Mouse (Mus musculus): ENCODE measurements around the gene 2310033P09Rik. TPM values are rescaled to one million over a fixed set of nuclear protein-coding genes. Genes with fewer than 3 reads are reported as not detected.
A peak's percentile ranks its signal among the peaks of the same experiment; 100 is the strongest.

The 2310033P09Rik gene
- polyA plus RNA-seq, 1 experiment from 2014 or later, result 36.6 TPM

DNA sequence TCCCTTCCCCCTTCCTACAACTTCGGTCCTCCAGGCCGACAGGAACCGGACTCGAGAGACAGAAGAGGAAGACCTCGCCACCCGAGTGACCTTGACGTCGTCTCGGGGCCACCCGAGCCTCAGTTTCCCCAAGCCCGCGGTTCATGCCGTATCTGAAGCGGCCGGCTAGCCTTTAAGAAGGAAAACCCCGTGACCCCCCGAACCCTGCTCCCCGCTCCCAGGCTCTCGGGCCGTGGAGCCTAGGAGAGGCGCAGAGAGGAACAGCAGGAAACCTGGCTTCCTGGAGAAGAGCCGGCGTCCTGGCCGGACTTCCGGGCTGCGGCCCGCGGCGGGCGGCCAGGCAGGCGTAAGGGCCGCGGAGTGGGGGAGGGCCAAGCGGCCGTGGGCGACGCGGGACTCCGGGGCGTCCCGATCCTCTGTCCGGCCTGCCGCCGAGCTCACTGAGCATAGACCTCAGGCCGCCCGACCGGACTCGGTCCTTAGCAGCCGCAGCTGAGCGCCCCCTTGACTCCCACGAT, 19.5 kb downstream of the 2310033P09Rik start:
- Histone ChIP-seq H3K27me3 (ENCODE audit: control insufficient read depth, insufficient read depth, low read length) (no peaks in the 10 kb centered on the region), H3K9ac (ENCODE audit: low read length) (peak overlapping the region; percentile 98), H3K4me3 (ENCODE audit: low read depth, low read length) (peak overlapping the region; percentile 100), H3K27ac (ENCODE audit: low read depth, low read length) (peak overlapping the region; percentile 89), H3K4me2 (ENCODE audit: low read depth, low read length, severe bottlenecking) (peak overlapping the region; percentile 89), H3K36me3 (ENCODE audit: control insufficient read depth, insufficient read depth, low read length) (no peaks in the 10 kb centered on the region), H3K9me3 (ENCODE audit: control insufficient read depth, low read length) (no peaks in the 10 kb centered on the region), H3K4me1 (replicated peaks; ENCODE audit: control insufficient read depth, insufficient read depth, low read length) (peaks cover 10% of the 10 kb centered on the region)
- DNase-seq (ENCODE audit: low spot score) (no peak), ATAC-seq (replicated peaks; ENCODE audit: low FRiP score) (peak; percentile 83)
- WGBS, result under 1% methylated on average over 46 of the region's 51 CpGs

DNA sequence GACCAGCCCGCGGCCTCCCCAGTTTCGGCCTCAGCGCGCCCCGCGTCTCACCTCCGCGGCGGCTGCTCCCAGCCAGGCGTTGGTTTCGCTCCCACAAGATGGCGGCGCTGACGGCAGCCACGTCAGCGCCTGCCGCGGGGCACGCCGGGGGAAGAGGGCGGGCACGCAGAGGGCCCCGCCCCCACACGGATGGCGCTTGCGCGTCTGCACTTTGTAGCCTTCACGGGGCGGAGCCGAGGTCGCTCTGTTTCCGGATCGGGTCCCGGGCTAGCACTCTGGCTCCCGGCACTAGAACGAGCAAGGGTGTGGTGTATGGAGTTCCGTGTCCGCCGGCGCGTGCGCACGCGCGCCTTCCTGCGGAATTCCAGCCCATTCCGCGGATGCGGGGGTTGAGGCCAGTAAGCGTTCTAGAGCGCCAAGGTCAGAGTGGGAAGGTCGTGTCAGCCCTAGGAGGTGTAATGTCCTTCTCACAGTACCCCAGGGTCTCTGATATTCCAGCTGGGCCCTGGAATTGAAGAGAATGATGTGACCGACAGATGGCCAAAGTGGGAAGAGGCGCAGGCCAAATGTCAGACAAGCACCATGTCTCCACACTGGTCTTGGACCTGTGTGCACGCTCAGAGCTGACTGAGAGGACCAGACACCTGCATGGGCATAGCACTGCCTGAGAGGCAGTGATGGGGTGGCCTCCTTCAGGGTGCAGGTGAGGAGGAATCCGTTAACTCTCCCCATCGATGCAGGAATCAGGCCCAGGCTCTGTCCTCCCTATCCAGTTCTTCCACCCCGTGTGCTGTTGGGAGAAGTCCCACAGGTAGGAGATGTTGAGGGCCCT, 20.2 kb downstream of the 2310033P09Rik start, which contains the start of gene Arf1:
Gene Arf1 (minus strand): TSS at position 149 of the 832 bp plus-strand sequence.
- Histone ChIP-seq H3K9ac (ENCODE audit: low read length) (peak within 1 kb of the TSS; percentile 98), H3K9me3 (ENCODE audit: control insufficient read depth, low read length) (no peaks in the 10 kb centered on the region), H3K4me3 (ENCODE audit: low read depth, low read length) (peak within 1 kb of the TSS; percentile 100), H3K4me1 (replicated peaks; ENCODE audit: control insufficient read depth, insufficient read depth, low read length) (peaks cover 10% of the 10 kb centered on the region), H3K4me2 (ENCODE audit: low read depth, low read length, severe bottlenecking) (peak within 1 kb of the TSS; percentile 89), H3K27me3 (ENCODE audit: control insufficient read depth, insufficient read depth, low read length) (no peaks in the 10 kb centered on the region), H3K36me3 (ENCODE audit: control insufficient read depth, insufficient read depth, low read length) (no peaks in the 10 kb centered on the region), H3K27ac (ENCODE audit: low read depth, low read length) (peak within 1 kb of the TSS; percentile 89)
- DNase-seq (ENCODE audit: low spot score) (peak; percentile 97), ATAC-seq (replicated peaks; ENCODE audit: low FRiP score) (peak; percentile 95)
- 4% methylated on average over 56 of the region's 59 CpGs for WGBS

DNA sequence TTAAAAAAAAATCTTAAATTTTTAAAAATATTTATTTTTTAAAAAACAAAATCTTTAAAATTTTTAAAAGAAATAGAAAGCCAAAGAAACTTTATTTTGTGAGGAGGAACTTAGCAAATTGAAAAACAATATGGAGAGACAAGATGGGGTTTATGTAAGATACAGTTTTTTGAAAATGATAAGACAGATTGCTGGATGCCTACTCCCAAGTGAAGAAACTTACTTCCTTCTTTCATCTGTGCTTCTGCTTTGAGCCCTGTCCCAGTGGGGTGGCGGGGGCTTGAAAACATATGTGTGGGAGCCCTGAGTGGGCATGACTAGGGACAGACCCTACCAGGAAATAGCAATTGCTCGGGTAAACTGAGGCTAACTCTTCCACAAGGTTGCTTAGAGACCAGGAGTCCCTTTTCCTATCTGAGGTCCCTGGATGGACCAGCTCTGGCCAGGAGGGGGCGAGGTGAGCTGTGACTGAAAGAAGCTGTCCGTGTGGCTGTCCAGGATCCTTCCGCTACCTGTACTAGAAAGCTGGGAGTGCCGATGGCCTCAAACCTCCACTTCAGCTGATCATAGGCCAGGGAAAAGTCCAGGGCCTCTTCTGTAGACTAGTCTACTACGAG, 22.1 kb downstream of the 2310033P09Rik start:
- peaks cover 10% of the 10 kb centered on the region for H3K4me1 ChIP-seq (replicated peaks; ENCODE audit: control insufficient read depth, insufficient read depth, low read length)
- no peak for ATAC-seq (replicated peaks; ENCODE audit: low FRiP score)
- H3K27ac ChIP-seq (ENCODE audit: low read depth, low read length), result no peak overlapping the region
- WGBS, result 18% methylated on average over 7 of the region's 7 CpGs
- H3K4me2 ChIP-seq (ENCODE audit: low read depth, low read length, severe bottlenecking), result no peak overlapping the region
- H3K36me3 ChIP-seq (ENCODE audit: control insufficient read depth, insufficient read depth, low read length), result no peaks in the 10 kb centered on the region
- no peaks in the 10 kb centered on the region for H3K27me3 ChIP-seq (ENCODE audit: control insufficient read depth, insufficient read depth, low read length)
- no peak overlapping the region for H3K9ac ChIP-seq (ENCODE audit: low read length)
- H3K9me3 ChIP-seq (ENCODE audit: control insufficient read depth, low read length), result no peaks in the 10 kb centered on the region
- no peak overlapping the region for H3K4me3 ChIP-seq (ENCODE audit: low read depth, low read length)
- DNase-seq (ENCODE audit: low spot score), result peak; percentile 84

DNA sequence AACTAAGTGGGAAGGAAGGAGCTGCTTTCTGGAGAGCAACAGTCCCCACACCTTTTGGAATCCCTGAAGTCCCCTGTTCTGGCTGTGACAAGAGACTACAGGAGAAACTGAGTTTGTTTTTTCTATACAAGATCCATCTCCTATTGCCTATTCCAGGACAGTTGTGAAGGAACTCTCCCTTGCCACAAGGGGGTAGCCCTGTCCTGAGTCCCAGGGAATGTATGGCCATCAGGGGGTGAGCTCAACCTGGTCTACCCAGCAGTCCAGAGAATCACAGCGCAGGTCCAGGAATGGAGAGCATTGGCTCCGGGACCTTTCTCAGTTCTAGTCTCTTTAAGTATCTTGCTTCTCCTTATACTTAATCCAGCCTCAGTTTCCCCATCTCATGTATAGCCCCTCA, 24.7 kb downstream of the 2310033P09Rik start:
- WGBS, result 53% methylated on average over 2 of the region's 2 CpGs
- Histone ChIP-seq H3K9me3 (ENCODE audit: control insufficient read depth, low read length) (no peaks in the 10 kb centered on the region), H3K36me3 (ENCODE audit: control insufficient read depth, insufficient read depth, low read length) (no peaks in the 10 kb centered on the region), H3K4me2 (ENCODE audit: low read depth, low read length, severe bottlenecking) (no peak overlapping the region), H3K27ac (ENCODE audit: low read depth, low read length) (no peak overlapping the region), H3K9ac (ENCODE audit: low read length) (no peak overlapping the region), H3K4me1 (replicated peaks; ENCODE audit: control insufficient read depth, insufficient read depth, low read length) (0 out of 2 replicates have a peak, but pooled peaks cover 2% of the 10 kb centered on the region), H3K4me3 (ENCODE audit: low read depth, low read length) (no peak overlapping the region), H3K27me3 (ENCODE audit: control insufficient read depth, insufficient read depth, low read length) (no peaks in the 10 kb centered on the region)
- ATAC-seq (replicated peaks; ENCODE audit: low FRiP score) (no peak), DNase-seq (ENCODE audit: low spot score) (no peak)

DNA sequence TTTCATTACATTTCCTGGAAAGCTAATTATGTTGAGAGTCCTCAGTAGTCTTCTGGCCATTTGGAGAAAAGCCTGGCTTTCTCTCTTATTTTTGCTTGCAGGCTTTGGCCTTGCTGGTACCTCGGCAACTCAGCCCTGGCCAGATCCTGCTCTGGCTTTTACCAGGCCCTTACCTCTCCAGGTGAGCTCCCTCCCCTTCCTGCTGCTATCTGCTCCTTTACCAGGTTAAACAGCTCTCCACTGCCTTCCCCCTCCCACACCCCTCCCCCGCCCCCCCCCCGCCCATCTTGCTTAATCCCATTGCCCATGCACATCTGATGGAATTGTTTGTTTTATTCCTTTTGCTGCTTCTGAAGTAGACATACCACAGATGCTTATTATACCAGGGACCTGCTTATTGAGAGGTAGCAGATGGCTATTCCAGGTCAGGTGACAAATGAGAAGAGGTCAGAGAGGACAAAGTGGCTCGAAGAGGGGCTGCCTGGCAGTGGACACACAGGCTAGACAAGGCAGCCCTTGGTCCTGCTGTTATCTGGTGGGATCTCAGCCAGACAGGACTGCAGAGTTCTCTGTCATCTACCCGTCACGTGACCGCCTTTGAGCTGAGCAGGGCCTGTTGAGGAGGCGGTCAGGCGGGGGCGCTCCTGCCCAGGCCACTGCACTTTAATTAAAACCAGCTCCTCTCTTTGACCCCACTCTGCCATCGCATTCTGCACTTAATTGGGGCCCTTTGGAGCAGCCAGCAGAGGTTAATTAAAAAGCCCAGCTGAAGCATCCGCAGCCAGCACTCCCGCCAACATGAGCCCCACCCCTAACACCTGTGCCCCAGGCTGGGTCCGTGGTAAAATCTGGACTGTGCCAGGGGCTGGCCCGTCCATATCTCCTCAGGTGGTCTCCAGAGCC, 30.7 kb downstream of the 2310033P09Rik start:
- Histone ChIP-seq H3K27me3 (ENCODE audit: control insufficient read depth, insufficient read depth, low read length) (peaks cover 2% of the 10 kb centered on the region; the same call in 1 of the 2 replicates), H3K4me1 (replicated peaks; ENCODE audit: control insufficient read depth, insufficient read depth, low read length) (peaks cover 10% of the 10 kb centered on the region; the same call in 1 of the 2 replicates), H3K9ac (ENCODE audit: low read length) (no peak overlapping the region), H3K4me2 (ENCODE audit: low read depth, low read length, severe bottlenecking) (no peak overlapping the region), H3K9me3 (ENCODE audit: control insufficient read depth, low read length) (no peaks in the 10 kb centered on the region), H3K4me3 (ENCODE audit: low read depth, low read length) (no peak overlapping the region), H3K27ac (ENCODE audit: low read depth, low read length) (no peak overlapping the region), H3K36me3 (ENCODE audit: control insufficient read depth, insufficient read depth, low read length) (no peaks in the 10 kb centered on the region)
- peak; percentile 84 for ATAC-seq (replicated peaks; ENCODE audit: low FRiP score)
- DNase-seq (ENCODE audit: low spot score), result peak; percentile 86
- WGBS, result 5% methylated on average over 15 of the region's 15 CpGs

DNA sequence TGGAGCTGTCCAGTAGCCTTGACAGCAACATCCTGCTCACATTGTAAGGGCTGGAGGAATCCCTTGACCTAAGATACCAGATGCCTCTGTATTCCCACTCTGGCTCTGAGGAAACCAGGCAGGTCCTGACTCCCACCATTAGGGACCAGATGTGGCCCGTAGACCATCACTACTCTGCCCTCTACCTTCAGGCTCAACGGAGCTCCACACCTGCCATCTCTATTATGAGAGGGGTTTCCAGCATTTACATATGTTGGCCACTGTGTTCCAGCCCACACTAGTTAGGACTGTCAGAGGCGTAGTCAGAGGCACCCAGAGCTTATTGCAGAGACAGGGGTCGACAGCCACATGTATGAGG, 31.3 kb downstream of the 2310033P09Rik start:
- Histone ChIP-seq H3K4me2 (ENCODE audit: low read depth, low read length, severe bottlenecking) (no peak overlapping the region), H3K27ac (ENCODE audit: low read depth, low read length) (no peak overlapping the region), H3K36me3 (ENCODE audit: control insufficient read depth, insufficient read depth, low read length) (no peaks in the 10 kb centered on the region), H3K27me3 (ENCODE audit: control insufficient read depth, insufficient read depth, low read length) (peaks cover 2% of the 10 kb centered on the region; the same call in 1 of the 2 replicates), H3K9ac (ENCODE audit: low read length) (no peak overlapping the region), H3K9me3 (ENCODE audit: control insufficient read depth, low read length) (no peaks in the 10 kb centered on the region), H3K4me3 (ENCODE audit: low read depth, low read length) (no peak overlapping the region), H3K4me1 (replicated peaks; ENCODE audit: control insufficient read depth, insufficient read depth, low read length) (peaks cover 10% of the 10 kb centered on the region; the same call in 1 of the 2 replicates)
- DNase-seq (ENCODE audit: low spot score), result no peak
- peak; percentile 44 for ATAC-seq (replicated peaks; ENCODE audit: low FRiP score)
- 60% methylated on average over 4 of the region's 4 CpGs for WGBS

DNA sequence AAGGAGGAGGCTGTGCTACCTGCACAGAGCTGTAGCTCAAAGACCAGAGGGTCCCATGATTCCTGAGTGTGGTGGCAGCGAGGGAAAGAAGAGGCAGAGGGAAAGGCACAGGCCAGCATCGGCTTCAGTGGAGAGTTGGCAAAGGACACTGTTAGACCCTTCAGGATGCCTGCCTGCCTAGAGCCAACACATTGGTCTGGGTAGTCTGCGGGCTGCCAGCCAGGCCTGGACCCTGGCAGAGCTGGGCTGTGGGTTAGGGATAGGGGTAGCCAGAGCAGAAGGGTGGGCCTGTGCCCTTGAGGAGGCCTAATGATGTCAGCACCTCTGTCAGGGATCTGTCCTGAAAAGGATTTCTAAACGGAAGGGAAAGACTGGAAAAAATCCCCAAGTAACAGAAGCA, 31.7 kb downstream of the 2310033P09Rik start:
- Histone ChIP-seq H3K9me3 (ENCODE audit: control insufficient read depth, low read length) (no peaks in the 10 kb centered on the region), H3K9ac (ENCODE audit: low read length) (no peak overlapping the region), H3K27ac (ENCODE audit: low read depth, low read length) (no peak overlapping the region), H3K4me3 (ENCODE audit: low read depth, low read length) (no peak overlapping the region), H3K36me3 (ENCODE audit: control insufficient read depth, insufficient read depth, low read length) (no peaks in the 10 kb centered on the region), H3K4me2 (ENCODE audit: low read depth, low read length, severe bottlenecking) (no peak overlapping the region), H3K4me1 (replicated peaks; ENCODE audit: control insufficient read depth, insufficient read depth, low read length) (peaks cover 10% of the 10 kb centered on the region; the same call in 1 of the 2 replicates), H3K27me3 (ENCODE audit: control insufficient read depth, insufficient read depth, low read length) (peaks cover 2% of the 10 kb centered on the region; the same call in 1 of the 2 replicates)
- DNase-seq (ENCODE audit: low spot score), result no peak
- WGBS, result 78% methylated on average over 4 of the region's 4 CpGs
- ATAC-seq (replicated peaks; ENCODE audit: low FRiP score), result no peak

DNA sequence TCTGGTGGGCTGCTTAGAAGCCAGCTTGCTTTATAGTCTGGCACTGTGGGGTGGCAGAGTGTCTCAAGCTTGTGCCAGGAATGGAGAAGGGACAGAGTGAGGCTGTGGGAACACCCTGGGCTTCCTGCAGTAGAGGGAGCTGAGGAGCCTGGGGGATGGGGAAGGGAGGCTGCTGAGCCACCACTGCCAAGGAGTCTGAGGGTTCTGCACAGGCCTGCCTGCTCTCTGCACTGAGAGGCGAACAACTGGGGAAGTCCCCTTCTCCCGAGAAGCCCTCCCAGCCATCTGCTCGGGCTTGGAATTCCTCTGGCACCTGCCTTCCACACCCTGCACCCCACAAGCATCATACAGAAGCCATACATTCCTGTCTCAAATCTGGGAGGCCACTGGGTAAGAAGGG, 33.7 kb downstream of the 2310033P09Rik start:
- H3K27ac ChIP-seq (ENCODE audit: low read depth, low read length), result no peak overlapping the region
- H3K4me3 ChIP-seq (ENCODE audit: low read depth, low read length), result no peak overlapping the region
- H3K4me2 ChIP-seq (ENCODE audit: low read depth, low read length, severe bottlenecking), result no peak overlapping the region
- H3K4me1 ChIP-seq (replicated peaks; ENCODE audit: control insufficient read depth, insufficient read depth, low read length), result peaks cover 10% of the 10 kb centered on the region; the same call in 1 of the 2 replicates
- H3K9ac ChIP-seq (ENCODE audit: low read length), result no peak overlapping the region
- DNase-seq (ENCODE audit: low spot score) (no peak), ATAC-seq (replicated peaks; ENCODE audit: low FRiP score) (no peak)
- WGBS, result 50% methylated on average over 3 of the region's 3 CpGs
- peaks cover 2% of the 10 kb centered on the region; the same call in 1 of the 2 replicates for H3K27me3 ChIP-seq (ENCODE audit: control insufficient read depth, insufficient read depth, low read length)
- no peaks in the 10 kb centered on the region for H3K9me3 ChIP-seq (ENCODE audit: control insufficient read depth, low read length)
- no peaks in the 10 kb centered on the region for H3K36me3 ChIP-seq (ENCODE audit: control insufficient read depth, insufficient read depth, low read length)
